10 mouse cellular contexts compared by ENCODE assay signal in genomic region chr17:85463497-85464392, GRCm38 (mm10).
DNase-seq lines count a peak whose midpoint lies in the region; ATAC-seq and TF ChIP-seq lines count a peak whose summit lies in the region.
"Had no signal": no experiment of that assay in that cellular context is flagged by ENCODE, and none has a peak within 500 bp of the region (broad histone marks: within the 10 kb centered on the region; RNA-seq: fewer than 3 reads in every experiment).

No protein-coding gene starts in this region.

- H3K36me3 ChIP-seq in heart, embryonic 15.5 days: no peaks in the 10 kb centered on the region
- H3K36me3 ChIP-seq: hindbrain, embryonic 15.5 days had no signal

- intact Hi-C loops in heart, postnatal 14 days (cut with DNase I): no loop called here

- peaks cover 9% of the 10 kb centered on the region for H3K4me1 ChIP-seq in heart, embryonic 15.5 days (replicated peaks)

- DNase-seq in heart, postnatal 14 days: no peak
- peak; percentile 69 for DNase-seq in brain, embryonic 14.5 days (ENCODE audit: low read depth)
- DNase-seq in thymus, postnatal 36 days: no peak
- no peak for DNase-seq in frontal cortex, postnatal 25 days (ENCODE audit: low spot score in 2 of 2)
- no peak for DNase-seq in ovary, postnatal 10 days (ENCODE audit: low spot score)

- no peak overlapping the region for H3K9ac ChIP-seq in heart, embryonic 15.5 days
- H3K9ac ChIP-seq: hindbrain, embryonic 15.5 days; liver, embryonic 14.5 days had no signal

- no peaks in the 10 kb centered on the region for H3K9me3 ChIP-seq in heart, embryonic 15.5 days (replicated peaks)
- H3K9me3 ChIP-seq: hindbrain, embryonic 15.5 days had no signal

- TF ChIP-seq POLR2A in brain, embryonic 14.5 days (IDR thresholded peaks at IDR 0.05; ENCODE audit: borderline replicate concordance, extremely low read depth, insufficient read depth, insufficient read length, poor library complexity, severe bottlenecking): no peak

- H3K4me2 ChIP-seq in heart, embryonic 15.5 days: peak overlapping the region; percentile 36
- H3K4me2 ChIP-seq: hindbrain, embryonic 15.5 days had no signal

- ATAC-seq in heart, embryonic 15.5 days (replicated peaks; ENCODE audit: insufficient number of reproducible peaks, insufficient read depth, low FRiP score, low read depth): no peak
- peak; percentile 61 for ATAC-seq in granulocyte monocyte progenitor cell, adult 5-6 weeks (replicated peaks; ENCODE audit: poor library complexity, severe bottlenecking)
- ATAC-seq in megakaryocyte progenitor cell, adult 5-6 weeks (replicated peaks; ENCODE audit: poor library complexity): peak; percentile 43; the same call in 1 of the 2 replicates

- peaks cover 97% of the 10 kb centered on the region for H3K27me3 ChIP-seq in heart, embryonic 15.5 days

- 15% methylated on average over 22 of the region's 22 CpGs for WGBS in heart, embryonic 15.5 days

- no peak overlapping the region for H3K27ac ChIP-seq in heart, embryonic 15.5 days
- H3K27ac ChIP-seq: hindbrain, embryonic 15.5 days; liver, embryonic 14.5 days had no signal

- TF ChIP-seq CTCF in brain, embryonic 14.5 days (IDR thresholded peaks at IDR 0.05; ENCODE audit: borderline replicate concordance, extremely low read depth, insufficient read depth, insufficient read length): no peak

- H3K4me3 ChIP-seq in heart, embryonic 15.5 days: peak overlapping the region; percentile 22; the same call in 1 of the 2 replicates
- H3K4me3 ChIP-seq: hindbrain, embryonic 15.5 days had no signal
